Mouse (Mus musculus): ENCODE data around the gene Six1. TPM values are rescaled to one million over a fixed set of nuclear protein-coding genes. Genes with fewer than 3 reads are reported as not detected.
"Not testable (repeated sequence)": the region's sequence is repeated elsewhere in the genome, so short reads cannot be mapped to it uniquely, and the experiment has no call there.

Gene Six1
- 0.70 and 0.92 TPM in 2 replicates for polyA plus RNA-seq (2015; fragmentation: Nextera tagmentation; extraction: Ambion mirVana)

- H3K27ac ChIP-seq (ENCODE audit: low read length): no peak within 1 kb of the TSS
- H3K36me3 ChIP-seq (ENCODE audit: insufficient read depth, low read length): no peaks in the 10 kb centered on the region
- H3K4me3 ChIP-seq (ENCODE audit: low read depth, low read length): peak within 1 kb of the TSS; percentile 49
- peak; percentile 98 for ATAC-seq
- H3K27me3 ChIP-seq (replicated peaks; ENCODE audit: insufficient read depth, low read length): peaks cover 49% of the 10 kb centered on the region
- peaks cover 7% of the 10 kb centered on the region; the same call in 1 of the 2 replicates for H3K4me1 ChIP-seq (ENCODE audit: insufficient read depth, low read depth, low read length)
- DNase-seq (ENCODE audit: low spot score): peak; percentile 95
- peak within 1 kb of the TSS; percentile 85 for H3K4me2 ChIP-seq (replicated peaks; ENCODE audit: low read depth, low read length)
- 2% methylated on average over 34 of the region's 42 CpGs for WGBS
- TF ChIP-seq CTCF (IDR thresholded peaks at IDR 0.05) (peak; percentile 76), EP300 (IDR thresholded peaks at IDR 0.05) (no peak)
- H3K9me3 ChIP-seq (ENCODE audit: low read length): no peaks in the 10 kb centered on the region
- H3K9ac ChIP-seq (replicated peaks; ENCODE audit: low read depth): no peak within 1 kb of the TSS
Measured at GRCm38 (mm10) chr12:73053668-73054241, at the start of gene Six1. Gene Six1, minus strand, starts transcription at chr12:73053887.

GRCm38 (mm10) chr12:73098593-73098992 lies 44.9 kb upstream of the Six1 start:
- TF ChIP-seq EP300 (IDR thresholded peaks at IDR 0.05): peak; percentile 61
- no peak for TF ChIP-seq CTCF (IDR thresholded peaks at IDR 0.05)
- peak; percentile 78 for DNase-seq (ENCODE audit: low spot score)
- WGBS: 59% methylated on average over 4 of the region's 4 CpGs

GRCm38 (mm10) chr12:73096177-73096576 lies 42.5 kb upstream of the Six1 start:
- not testable (repeated sequence) for H3K27me3 ChIP-seq (replicated peaks; ENCODE audit: insufficient read depth, low read length); H3K36me3 ChIP-seq (ENCODE audit: insufficient read depth, low read length); H3K4me1 ChIP-seq (ENCODE audit: insufficient read depth, low read depth, low read length); H3K9me3 ChIP-seq (ENCODE audit: low read length); ATAC-seq; H3K27ac ChIP-seq (ENCODE audit: low read length); H3K4me2 ChIP-seq (replicated peaks; ENCODE audit: low read depth, low read length); DNase-seq (ENCODE audit: low spot score); H3K4me3 ChIP-seq (ENCODE audit: low read depth, low read length); H3K9ac ChIP-seq (replicated peaks; ENCODE audit: low read depth)
- WGBS: 94% methylated on average over 5 of the region's 5 CpGs

More at GRCm38 (mm10) chr12:73098593-73098992, 44.9 kb upstream of the Six1 start:
- H3K4me2 ChIP-seq (replicated peaks; ENCODE audit: low read depth, low read length): no peak overlapping the region
- H3K9me3 ChIP-seq (ENCODE audit: low read length): no peaks in the 10 kb centered on the region
- H3K27ac ChIP-seq (ENCODE audit: low read length): no peak overlapping the region
- no peak overlapping the region for H3K4me3 ChIP-seq (ENCODE audit: low read depth, low read length)
- no peaks in the 10 kb centered on the region for H3K4me1 ChIP-seq (ENCODE audit: insufficient read depth, low read depth, low read length)
- H3K27me3 ChIP-seq (replicated peaks; ENCODE audit: insufficient read depth, low read length): no peaks in the 10 kb centered on the region
- peak; percentile 66 for ATAC-seq
- no peaks in the 10 kb centered on the region for H3K36me3 ChIP-seq (ENCODE audit: insufficient read depth, low read length)
- no peak overlapping the region for H3K9ac ChIP-seq (replicated peaks; ENCODE audit: low read depth)

- Histone ChIP-seq H3K4me2 (replicated peaks; ENCODE audit: low read depth, low read length) (no peak overlapping the region), H3K4me1 (ENCODE audit: insufficient read depth, low read depth, low read length) (no peaks in the 10 kb centered on the region), H3K27me3 (replicated peaks; ENCODE audit: insufficient read depth, low read length) (no peaks in the 10 kb centered on the region), H3K9me3 (ENCODE audit: low read length) (no peaks in the 10 kb centered on the region), H3K9ac (replicated peaks; ENCODE audit: low read depth) (no peak overlapping the region), H3K27ac (ENCODE audit: low read length) (no peak overlapping the region), H3K36me3 (ENCODE audit: insufficient read depth, low read length) (no peaks in the 10 kb centered on the region), H3K4me3 (ENCODE audit: low read depth, low read length) (no peak overlapping the region)
- WGBS: 43% methylated on average over 2 of the region's 2 CpGs
- ATAC-seq (no peak), DNase-seq (ENCODE audit: low spot score) (no peak)
- TF ChIP-seq EP300 (IDR thresholded peaks at IDR 0.05) (no peak), CTCF (IDR thresholded peaks at IDR 0.05) (no peak)
Measured at GRCm38 (mm10) chr12:73094605-73095004, 40.9 kb upstream of the Six1 start.

- Histone ChIP-seq H3K27ac (ENCODE audit: low read length) (no peak overlapping the region), H3K4me1 (ENCODE audit: insufficient read depth, low read depth, low read length) (no peaks in the 10 kb centered on the region), H3K9me3 (ENCODE audit: low read length) (no peaks in the 10 kb centered on the region), H3K9ac (replicated peaks; ENCODE audit: low read depth) (no peak overlapping the region), H3K4me2 (replicated peaks; ENCODE audit: low read depth, low read length) (no peak overlapping the region), H3K4me3 (ENCODE audit: low read depth, low read length) (no peak overlapping the region), H3K27me3 (replicated peaks; ENCODE audit: insufficient read depth, low read length) (no peaks in the 10 kb centered on the region), H3K36me3 (ENCODE audit: insufficient read depth, low read length) (no peaks in the 10 kb centered on the region)
- no peak for TF ChIP-seq CTCF (IDR thresholded peaks at IDR 0.05)
- no peak for TF ChIP-seq EP300 (IDR thresholded peaks at IDR 0.05)
- DNase-seq (ENCODE audit: low spot score) (no peak), ATAC-seq (no peak)
- WGBS: 61% methylated on average over 2 of the region's 2 CpGs
Measured at GRCm38 (mm10) chr12:73094189-73094588, 40.5 kb upstream of the Six1 start.

- Histone ChIP-seq H3K9me3 (ENCODE audit: low read length) (no peaks in the 10 kb centered on the region), H3K4me3 (ENCODE audit: low read depth, low read length) (no peak overlapping the region), H3K4me2 (replicated peaks; ENCODE audit: low read depth, low read length) (no peak overlapping the region), H3K27me3 (replicated peaks; ENCODE audit: insufficient read depth, low read length) (no peaks in the 10 kb centered on the region), H3K36me3 (ENCODE audit: insufficient read depth, low read length) (no peaks in the 10 kb centered on the region), H3K9ac (replicated peaks; ENCODE audit: low read depth) (no peak overlapping the region), H3K27ac (ENCODE audit: low read length) (no peak overlapping the region), H3K4me1 (ENCODE audit: insufficient read depth, low read depth, low read length) (no peaks in the 10 kb centered on the region)
- ATAC-seq (no peak), DNase-seq (ENCODE audit: low spot score) (peak; percentile 21)
- WGBS: 44% methylated on average over 7 of the region's 7 CpGs
- TF ChIP-seq EP300 (IDR thresholded peaks at IDR 0.05) (no peak), CTCF (IDR thresholded peaks at IDR 0.05) (no peak)
Measured at GRCm38 (mm10) chr12:73090672-73091335, 37.1 kb upstream of the Six1 start.

All from lung, postnatal 0 days (tissue).